Mouse (Mus musculus): ENCODE measurements around the gene Tnr. TPM values are rescaled to one million over a fixed set of nuclear protein-coding genes. Genes with fewer than 3 reads are reported as not detected.

Gene Tnr
- polyA plus RNA-seq, 1 experiment from 2014 or later: 1.4 TPM

DNA sequence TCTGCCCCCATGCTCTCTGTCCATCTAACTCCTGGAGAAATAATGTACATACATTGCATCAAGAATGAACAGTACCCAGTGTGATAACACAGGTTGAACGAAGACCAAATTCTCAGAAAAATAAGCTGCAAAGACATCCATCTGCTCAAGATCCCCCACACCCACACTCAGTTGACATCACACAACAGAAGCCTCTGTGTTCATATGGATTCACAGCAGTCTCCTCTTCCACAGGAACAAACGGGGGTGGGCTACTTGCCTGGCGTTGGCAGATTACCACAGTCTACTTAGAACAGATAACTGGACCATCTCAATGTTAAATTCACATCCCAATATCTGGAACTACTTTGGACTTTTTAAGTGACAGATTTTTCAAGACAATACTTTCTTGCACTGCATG is 349.3 kb downstream of the Tnr start:
- no peak overlapping the region for H3K9ac ChIP-seq
- no peak overlapping the region for H3K27ac ChIP-seq
- WGBS: 81% methylated on average over 3 of the region's 3 CpGs
- H3K4me3 ChIP-seq: no peak overlapping the region
- no peak for ATAC-seq (ENCODE audit: low FRiP score)
- H3K4me1 ChIP-seq: no peaks in the 10 kb centered on the region
- no peak overlapping the region for H3K4me2 ChIP-seq (replicated peaks)
- no peaks in the 10 kb centered on the region for H3K36me3 ChIP-seq
- no peaks in the 10 kb centered on the region; the same call in 1 of the 2 replicates for H3K27me3 ChIP-seq
- no peaks in the 10 kb centered on the region for H3K9me3 ChIP-seq (replicated peaks)

- Histone ChIP-seq H3K9ac (no peak overlapping the region), H3K9me3 (replicated peaks) (no peaks in the 10 kb centered on the region), H3K27me3 (peaks cover 6% of the 10 kb centered on the region; the same call in 1 of the 2 replicates), H3K4me2 (replicated peaks) (no peak overlapping the region), H3K27ac (no peak overlapping the region), H3K36me3 (no peaks in the 10 kb centered on the region), H3K4me3 (no peak overlapping the region), H3K4me1 (no peaks in the 10 kb centered on the region)
- no peak for ATAC-seq (ENCODE audit: low FRiP score)
- 48% methylated on average over 3 of the region's 3 CpGs for WGBS
Measured at GRCm38 (mm10) chr1:159878681-159879080, 355.1 kb downstream of the Tnr start.

DNA sequence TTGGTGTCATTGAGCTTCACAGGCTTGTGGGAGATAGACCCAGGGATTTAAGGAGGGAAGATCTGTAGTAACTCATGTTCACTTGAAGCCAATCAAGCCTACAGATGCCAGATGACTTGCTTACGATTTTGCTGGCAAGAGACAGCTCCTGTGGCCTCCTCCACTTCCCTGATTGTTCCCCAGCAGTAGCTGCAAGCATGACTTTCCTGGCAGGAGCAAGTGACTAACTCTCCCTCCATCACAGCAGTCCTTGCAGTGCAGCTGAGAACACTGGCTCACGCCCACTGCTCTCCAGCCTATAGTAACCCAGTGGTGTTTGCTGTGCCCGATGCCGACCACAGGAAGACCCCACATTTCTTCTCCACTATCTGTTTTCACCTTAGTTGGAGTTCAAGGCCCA is 356.3 kb downstream of the Tnr start:
- ATAC-seq (ENCODE audit: low FRiP score): no peak
- no peak overlapping the region for H3K9ac ChIP-seq
- no peak overlapping the region for H3K4me3 ChIP-seq
- H3K4me2 ChIP-seq (replicated peaks): no peak overlapping the region
- 77% methylated on average over 4 of the region's 4 CpGs for WGBS
- H3K9me3 ChIP-seq (replicated peaks): no peaks in the 10 kb centered on the region
- H3K27ac ChIP-seq: no peak overlapping the region
- H3K27me3 ChIP-seq: peaks cover 6% of the 10 kb centered on the region; the same call in 1 of the 2 replicates
- no peaks in the 10 kb centered on the region for H3K4me1 ChIP-seq
- H3K36me3 ChIP-seq: no peaks in the 10 kb centered on the region

DNA sequence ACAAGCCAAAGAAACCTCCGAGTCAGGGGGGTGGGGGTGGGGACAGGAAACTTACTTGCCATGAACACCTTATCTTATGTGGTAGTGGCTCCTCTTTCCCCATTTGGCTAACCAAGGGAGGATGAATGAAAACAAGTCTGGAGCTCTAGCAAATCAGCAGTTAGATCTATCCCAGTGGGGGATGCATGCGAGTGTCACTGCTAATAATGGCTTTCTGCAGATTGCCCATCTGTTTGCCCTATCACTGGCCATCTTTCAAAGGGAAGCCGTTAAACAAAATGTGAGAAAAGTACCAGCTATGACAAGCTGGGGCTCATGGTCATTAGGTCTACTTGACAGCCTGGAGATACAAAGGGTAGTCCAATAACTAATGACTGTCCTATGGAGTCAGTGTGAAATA is 361.9 kb downstream of the Tnr start:
- Histone ChIP-seq H3K4me3 (no peak overlapping the region), H3K36me3 (no peaks in the 10 kb centered on the region), H3K9me3 (replicated peaks) (no peaks in the 10 kb centered on the region), H3K9ac (no peak overlapping the region), H3K4me1 (no peaks in the 10 kb centered on the region), H3K27me3 (no peaks in the 10 kb centered on the region), H3K4me2 (replicated peaks) (no peak overlapping the region), H3K27ac (no peak overlapping the region)
- WGBS: 49% methylated on average over 3 of the region's 3 CpGs
- no peak for ATAC-seq (ENCODE audit: low FRiP score)

GRCm38 (mm10) chr1:159888611-159889010 is 365.0 kb downstream of the Tnr start:
- 95% methylated on average over 5 of the region's 5 CpGs for WGBS
- no peak overlapping the region for H3K9ac ChIP-seq

GRCm38 (mm10) chr1:159889012-159889765 is 365.6 kb downstream of the Tnr start:
- H3K27me3 ChIP-seq: no peaks in the 10 kb centered on the region
- ATAC-seq (ENCODE audit: low FRiP score): no peak
- H3K9me3 ChIP-seq (replicated peaks): no peaks in the 10 kb centered on the region
- no peak overlapping the region for H3K27ac ChIP-seq
- no peak overlapping the region for H3K4me3 ChIP-seq
- H3K9ac ChIP-seq: no peak overlapping the region
- 93% methylated on average over 17 of the region's 17 CpGs for WGBS
- H3K4me1 ChIP-seq: no peaks in the 10 kb centered on the region
- no peak overlapping the region for H3K4me2 ChIP-seq (replicated peaks)
- H3K36me3 ChIP-seq: no peaks in the 10 kb centered on the region

More at GRCm38 (mm10) chr1:159888611-159889010, 365.0 kb downstream of the Tnr start:
- no peak overlapping the region for H3K27ac ChIP-seq
- H3K4me3 ChIP-seq: no peak overlapping the region
- no peak for ATAC-seq (ENCODE audit: low FRiP score)
- no peaks in the 10 kb centered on the region for H3K4me1 ChIP-seq
- no peaks in the 10 kb centered on the region for H3K27me3 ChIP-seq
- no peaks in the 10 kb centered on the region for H3K36me3 ChIP-seq
- H3K4me2 ChIP-seq (replicated peaks): no peak overlapping the region
- no peaks in the 10 kb centered on the region for H3K9me3 ChIP-seq (replicated peaks)

DNA sequence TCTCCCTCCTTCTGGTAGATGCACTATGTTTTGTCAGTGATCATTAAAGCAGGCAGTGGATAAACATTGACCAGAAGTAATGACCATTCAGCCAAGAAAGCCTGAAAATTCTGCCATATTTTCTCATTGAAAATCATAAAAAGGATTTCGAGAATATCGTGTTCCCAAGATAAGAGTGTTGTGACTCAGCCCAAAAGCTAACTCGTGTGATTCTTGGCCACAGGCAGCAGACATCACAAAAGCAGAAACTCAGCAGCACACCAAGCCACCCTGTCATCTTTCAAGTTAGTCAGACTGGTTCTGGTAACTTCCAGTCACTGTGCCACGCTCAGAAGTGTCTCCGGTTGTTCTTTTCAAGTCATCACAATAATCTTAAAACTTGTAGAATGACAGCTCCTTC is 367.0 kb downstream of the Tnr start:
- no peak overlapping the region for H3K27ac ChIP-seq
- ATAC-seq (ENCODE audit: low FRiP score): no peak
- no peak overlapping the region for H3K9ac ChIP-seq
- no peak overlapping the region for H3K4me2 ChIP-seq (replicated peaks)
- no peaks in the 10 kb centered on the region for H3K4me1 ChIP-seq
- no peak overlapping the region for H3K4me3 ChIP-seq
- H3K9me3 ChIP-seq (replicated peaks): no peaks in the 10 kb centered on the region
- H3K36me3 ChIP-seq: no peaks in the 10 kb centered on the region
- H3K27me3 ChIP-seq: no peaks in the 10 kb centered on the region
- WGBS: 91% methylated on average over 5 of the region's 5 CpGs

DNA sequence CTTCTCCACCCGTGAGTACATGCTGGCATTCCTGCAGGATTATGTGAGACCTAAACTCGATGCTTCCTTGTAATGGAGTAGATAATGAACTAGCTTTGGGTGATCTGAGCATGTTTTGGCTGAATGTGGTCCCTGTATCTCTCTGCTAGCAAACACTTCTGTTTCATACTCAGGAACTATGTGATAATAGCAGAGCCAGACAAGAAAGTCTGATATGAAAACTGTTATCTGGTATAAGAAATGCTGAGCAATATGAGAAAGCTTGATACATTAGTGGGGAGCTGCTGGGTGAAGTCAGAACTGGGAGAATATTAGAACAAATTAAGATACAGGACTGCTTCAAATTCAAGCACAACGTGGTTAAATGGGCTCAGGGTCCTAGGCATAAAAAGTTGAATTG is 371.5 kb downstream of the Tnr start:
- Histone ChIP-seq H3K4me2 (replicated peaks) (no peak overlapping the region), H3K9ac (no peak overlapping the region), H3K4me3 (no peak overlapping the region), H3K27me3 (no peaks in the 10 kb centered on the region), H3K4me1 (no peaks in the 10 kb centered on the region), H3K9me3 (replicated peaks) (no peaks in the 10 kb centered on the region), H3K36me3 (no peaks in the 10 kb centered on the region), H3K27ac (no peak overlapping the region)
- 76% methylated on average over 3 of the region's 3 CpGs for WGBS
- ATAC-seq (ENCODE audit: low FRiP score): no peak

- Histone ChIP-seq H3K9me3 (replicated peaks) (no peaks in the 10 kb centered on the region), H3K4me1 (peaks cover 14% of the 10 kb centered on the region), H3K27me3 (no peaks in the 10 kb centered on the region), H3K4me2 (replicated peaks) (no peak overlapping the region), H3K27ac (no peak overlapping the region), H3K9ac (no peak overlapping the region), H3K36me3 (no peaks in the 10 kb centered on the region), H3K4me3 (no peak overlapping the region)
- no peak for ATAC-seq (ENCODE audit: low FRiP score)
- 85% methylated on average over 3 of the region's 3 CpGs for WGBS
Measured at GRCm38 (mm10) chr1:159899991-159900390, 376.4 kb downstream of the Tnr start.

DNA sequence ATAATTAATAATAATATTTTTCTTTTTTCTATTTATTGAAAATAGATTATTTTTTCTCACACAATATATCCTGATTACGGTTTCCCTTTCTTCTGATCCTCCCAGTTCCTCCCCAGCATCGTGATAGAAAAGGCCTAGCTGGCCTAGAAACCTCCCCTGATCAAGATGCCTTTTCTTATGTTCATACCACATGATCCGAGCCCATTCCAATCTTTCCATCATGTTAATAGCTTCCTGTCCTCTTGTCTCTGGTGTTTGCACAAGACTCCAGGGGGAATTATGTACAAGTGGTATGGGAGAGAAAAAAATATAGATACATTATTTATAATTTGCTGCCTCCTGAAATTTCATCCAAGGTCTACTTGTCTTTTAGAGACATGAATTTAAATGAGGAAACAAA is 377.1 kb downstream of the Tnr start:
- peaks cover 14% of the 10 kb centered on the region for H3K4me1 ChIP-seq

DNA sequence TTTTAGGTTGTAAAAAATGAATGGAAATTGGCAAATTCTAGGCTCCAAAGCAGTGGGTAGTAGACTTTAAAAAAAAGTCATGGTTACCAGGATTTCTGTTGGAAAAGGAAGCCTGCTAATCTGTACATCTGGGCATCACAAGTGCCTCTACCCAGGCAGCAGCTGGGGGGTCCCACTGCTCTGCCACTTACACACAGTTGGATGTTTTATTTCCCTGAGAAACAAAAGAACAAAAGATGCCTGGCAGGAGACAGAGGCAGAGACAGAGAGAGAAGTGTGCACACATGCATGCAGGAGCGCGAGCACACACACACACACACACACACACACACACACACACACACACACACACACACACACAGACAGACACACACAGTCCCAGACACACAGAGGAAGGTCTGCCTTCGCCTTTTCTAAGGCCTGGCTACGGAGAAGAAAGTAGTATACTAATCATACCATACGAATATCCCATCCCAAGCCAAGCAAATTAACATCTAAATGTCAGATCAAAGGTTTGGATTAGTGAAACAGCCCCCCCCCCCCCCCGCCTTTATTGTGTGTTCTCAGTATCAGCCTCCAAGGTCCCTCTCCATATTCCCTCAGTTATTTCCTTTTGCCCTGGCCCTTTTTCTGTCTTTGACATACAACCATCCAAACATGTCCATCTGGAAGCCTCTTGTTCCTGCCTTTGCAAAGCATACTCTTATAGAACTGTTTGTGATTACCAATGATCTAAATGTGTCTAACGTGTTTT is 378.0 kb downstream of the Tnr start:
- peak; percentile 82 for ATAC-seq (ENCODE audit: low FRiP score)
- no peaks in the 10 kb centered on the region for H3K9me3 ChIP-seq (replicated peaks)
- no peaks in the 10 kb centered on the region for H3K27me3 ChIP-seq
- H3K9ac ChIP-seq: no peak overlapping the region
- H3K4me3 ChIP-seq: no peak overlapping the region
- WGBS: 61% methylated on average over 6 of the region's 7 CpGs
- H3K36me3 ChIP-seq: no peaks in the 10 kb centered on the region
- peak overlapping the region; percentile 57 for H3K27ac ChIP-seq
- H3K4me1 ChIP-seq: peaks cover 14% of the 10 kb centered on the region
- H3K4me2 ChIP-seq (replicated peaks): no peak overlapping the region

More for the DNA sequence above, 377.1 kb downstream of the Tnr start:
- Histone ChIP-seq H3K9me3 (replicated peaks) (no peaks in the 10 kb centered on the region), H3K27ac (0 out of 2 replicates have a peak overlapping the region, but pooled peaks have one; percentile 57), H3K9ac (no peak overlapping the region), H3K4me2 (replicated peaks) (no peak overlapping the region), H3K4me3 (no peak overlapping the region), H3K27me3 (no peaks in the 10 kb centered on the region), H3K36me3 (no peaks in the 10 kb centered on the region)
- WGBS: 60% methylated on average over 3 of the region's 3 CpGs
- 0 out of 2 replicates have a peak, but pooled peaks have one; percentile 36 for ATAC-seq (ENCODE audit: low FRiP score)

GRCm38 (mm10) chr1:159902120-159902497 is 378.5 kb downstream of the Tnr start:
- no peaks in the 10 kb centered on the region for H3K36me3 ChIP-seq
- H3K27ac ChIP-seq: no peak overlapping the region
- peaks cover 14% of the 10 kb centered on the region for H3K4me1 ChIP-seq
- H3K4me2 ChIP-seq (replicated peaks): no peak overlapping the region
- H3K27me3 ChIP-seq: no peaks in the 10 kb centered on the region
- no peaks in the 10 kb centered on the region for H3K9me3 ChIP-seq (replicated peaks)
- no peak overlapping the region for H3K4me3 ChIP-seq
- ATAC-seq (ENCODE audit: low FRiP score): 0 out of 2 replicates have a peak, but pooled peaks have one; percentile 35
- no peak overlapping the region for H3K9ac ChIP-seq
- 86% methylated on average over 4 of the region's 4 CpGs for WGBS

Measured in hindbrain, embryonic 12.5 days (tissue).